Mouse (Mus musculus) heart, embryonic 15.5 days (tissue): ENCODE measurements at regions not wholly inside any gene's neighbourhood (a gene's known extent, or its start where the extent isn't known, plus 50 kb on each side); places are given as distances from the start of the nearest gene placed in this dataset.

Experiments used
- ATAC-seq: fragments of 200-750 bp; cut with Nextera tagmentation; replicated peaks from 2 replicates; pipeline ENCODE4 v1.8.0; 2017; ENCODE audit warnings: low read depth, moderate TSS enrichment; ENCODE audit not compliant: insufficient number of reproducible peaks, insufficient read depth, low FRiP score
- H3K27ac ChIP-seq: fragments of 300-500 bp; sonication (generic); 2 replicates; pipeline ENCODE4 v1.5.1; 2015; ENCODE audit warnings: mild to moderate bottlenecking, inconsistent platforms
- H3K27me3 ChIP-seq: fragments of 300-500 bp; sonication (generic); 2 replicates; pipeline ENCODE4 v1.6.1; 2015; ENCODE audit warnings: inconsistent platforms
- H3K36me3 ChIP-seq: fragments of 300-500 bp; sonication (generic); 2 replicates; pipeline ENCODE4 v1.6.1; 2015; ENCODE audit warnings: mild to moderate bottlenecking, inconsistent platforms
- H3K4me1 ChIP-seq: fragments of 300-500 bp; sonication (generic); replicated peaks from 2 replicates; pipeline ENCODE4 v1.6.1; 2015; ENCODE audit warnings: inconsistent platforms
- H3K4me2 ChIP-seq: fragments of 300-500 bp; sonication (generic); 2 replicates; pipeline ENCODE4 v1.6.1; 2015; ENCODE audit warnings: inconsistent platforms, mild to moderate bottlenecking, moderate library complexity
- H3K4me3 ChIP-seq: fragments of 300-500 bp; sonication (generic); 2 replicates; pipeline ENCODE4 v1.5.1; 2015; ENCODE audit warnings: mild to moderate bottlenecking, inconsistent platforms
- H3K9ac ChIP-seq: fragments of 300-500 bp; sonication (generic); 2 replicates; pipeline ENCODE4 v1.6.1; 2015; ENCODE audit warnings: mild to moderate bottlenecking, inconsistent platforms
- H3K9me3 ChIP-seq: fragments of 300-500 bp; sonication (generic); replicated peaks from 2 replicates; pipeline ENCODE4 v1.6.1; 2016; ENCODE audit warnings: inconsistent platforms
- WGBS: fragments of 180-500 bp; shearing (Covaris S2); methylation state at CpG from one replicate; pipeline ENCODE4 v1.1.7; 2015; ENCODE audit warnings: mixed read lengths; 5-methylcytosine and 5-hydroxymethylcytosine counted together

DNA sequence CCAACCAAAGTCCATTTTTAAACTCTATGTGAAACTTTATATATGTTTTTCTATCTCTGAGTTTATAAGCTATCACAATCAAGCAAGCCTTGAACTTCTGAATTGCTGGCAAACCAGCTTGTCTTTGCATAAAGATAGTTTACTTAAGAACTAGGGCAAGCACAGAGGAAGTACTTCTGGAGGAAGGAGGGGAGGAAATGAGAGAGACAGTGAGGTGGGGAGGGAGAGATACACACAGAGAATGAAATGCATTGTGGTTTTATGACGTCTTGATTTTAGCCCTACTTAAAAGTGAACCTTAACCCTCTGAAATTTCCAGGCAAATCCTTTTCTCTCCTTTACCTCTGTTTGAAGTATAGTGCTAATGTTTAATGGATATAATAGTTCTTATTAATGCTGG lies 421.0 kb downstream of the Hs3st1 start:
- WGBS = 46% methylated on average over 1 of the region's 1 CpGs
- Histone ChIP-seq H3K27ac (no peak overlapping the region), H3K9ac (no peak overlapping the region), H3K4me1 (no peaks in the 10 kb centered on the region), H3K36me3 (no peaks in the 10 kb centered on the region), H3K4me3 (no peak overlapping the region), H3K27me3 (no peaks in the 10 kb centered on the region), H3K4me2 (no peak overlapping the region), H3K9me3 (no peaks in the 10 kb centered on the region)
- no peak for ATAC-seq

DNA sequence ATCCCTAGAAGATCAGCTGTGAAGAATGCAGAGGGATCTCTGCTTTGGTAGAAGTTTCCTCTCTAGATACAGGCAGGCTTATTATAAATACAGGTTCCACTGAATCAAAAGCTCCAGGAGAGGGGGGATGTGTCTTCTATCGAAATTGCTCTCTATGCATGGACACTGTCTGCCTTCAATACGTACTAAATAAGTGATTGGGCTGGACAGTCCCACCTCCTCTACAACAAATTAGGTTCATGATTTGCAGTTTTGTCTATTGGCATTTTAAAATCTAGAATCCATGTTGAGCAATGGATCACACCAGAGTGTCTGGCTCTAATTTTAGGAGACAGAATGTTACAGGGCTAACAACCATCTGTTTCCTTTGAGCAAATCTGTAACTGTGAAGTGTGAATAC lies 429.9 kb downstream of the Hs3st1 start:
- H3K9ac ChIP-seq = no peak overlapping the region
- no peak overlapping the region for H3K27ac ChIP-seq
- no peak overlapping the region for H3K4me3 ChIP-seq
- no peak overlapping the region for H3K4me2 ChIP-seq
- ATAC-seq = no peak
- 68% methylated on average over 2 of the region's 2 CpGs for WGBS
- no peaks in the 10 kb centered on the region for H3K36me3 ChIP-seq
- H3K9me3 ChIP-seq = no peaks in the 10 kb centered on the region
- no peaks in the 10 kb centered on the region for H3K4me1 ChIP-seq
- H3K27me3 ChIP-seq = no peaks in the 10 kb centered on the region

- ATAC-seq = no peak
- H3K4me2 ChIP-seq = no peak overlapping the region
- H3K27ac ChIP-seq = no peak overlapping the region
- H3K4me3 ChIP-seq = no peak overlapping the region
- no peak overlapping the region for H3K9ac ChIP-seq
- H3K9me3 ChIP-seq = no peaks in the 10 kb centered on the region
- 39% methylated on average over 3 of the region's 3 CpGs for WGBS
- no peaks in the 10 kb centered on the region for H3K27me3 ChIP-seq
- H3K36me3 ChIP-seq = no peaks in the 10 kb centered on the region
- H3K4me1 ChIP-seq = no peaks in the 10 kb centered on the region
Observed at GRCm38 (mm10) chr5:39316478-39316877, 438.8 kb downstream of the Hs3st1 start.

DNA sequence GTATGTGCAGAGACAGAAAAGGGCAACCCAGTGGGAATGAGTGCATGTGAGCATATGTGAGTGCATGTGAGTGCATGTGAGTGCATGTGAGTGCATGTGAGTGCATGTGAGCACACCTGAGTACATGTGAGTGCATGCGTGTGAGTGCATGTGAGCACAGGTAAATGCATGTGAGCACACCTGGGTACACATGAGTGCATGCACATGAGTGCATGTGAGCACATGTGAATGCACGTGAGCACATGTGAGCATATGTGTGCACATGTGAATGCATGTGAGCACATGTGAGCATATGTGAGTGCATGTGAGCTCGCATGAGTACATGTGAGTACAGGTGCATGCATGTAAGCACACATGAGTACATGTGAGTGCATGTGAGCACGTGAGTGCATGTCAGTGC lies 434.6 kb upstream of the Clnk start:
- no peak for ATAC-seq
- no peaks in the 10 kb centered on the region for H3K36me3 ChIP-seq
- 82% methylated on average over 4 of the region's 4 CpGs for WGBS
- H3K9me3 ChIP-seq = no peaks in the 10 kb centered on the region
- no peak overlapping the region for H3K9ac ChIP-seq
- H3K27ac ChIP-seq = no peak overlapping the region
- H3K27me3 ChIP-seq = no peaks in the 10 kb centered on the region
- H3K4me2 ChIP-seq = no peak overlapping the region
- no peaks in the 10 kb centered on the region for H3K4me1 ChIP-seq
- H3K4me3 ChIP-seq = no peak overlapping the region

GRCm38 (mm10) chr5:39305794-39306193 lies 429.2 kb upstream of the Clnk start:
- no peaks in the 10 kb centered on the region for H3K36me3 ChIP-seq
- no peak for ATAC-seq
- H3K4me2 ChIP-seq = no peak overlapping the region
- WGBS = 59% methylated on average over 2 of the region's 2 CpGs
- H3K9me3 ChIP-seq = no peaks in the 10 kb centered on the region
- no peaks in the 10 kb centered on the region for H3K4me1 ChIP-seq
- H3K4me3 ChIP-seq = no peak overlapping the region
- H3K9ac ChIP-seq = no peak overlapping the region
- no peak overlapping the region for H3K27ac ChIP-seq
- no peaks in the 10 kb centered on the region for H3K27me3 ChIP-seq

DNA sequence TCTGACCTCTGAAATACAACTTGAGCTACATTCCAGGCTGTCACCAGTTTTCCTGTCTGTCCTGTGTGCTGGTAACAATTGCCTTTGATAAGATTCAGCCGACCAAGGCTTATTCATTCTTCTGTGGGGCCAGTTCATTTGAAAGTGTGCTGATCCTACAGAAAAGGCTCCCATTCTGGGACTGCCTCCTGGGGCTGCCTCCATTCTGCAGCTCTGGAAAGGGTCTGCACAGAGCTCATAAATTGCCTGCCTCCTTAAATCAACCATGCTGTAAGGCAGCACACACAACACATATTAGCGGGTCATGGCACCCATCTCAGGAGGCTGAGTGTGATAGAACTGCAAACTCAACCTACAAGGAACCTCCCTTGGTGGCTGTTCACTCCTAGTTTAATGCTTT lies 416.2 kb upstream of the Clnk start:
- no peak overlapping the region for H3K9ac ChIP-seq
- no peak overlapping the region for H3K27ac ChIP-seq
- no peaks in the 10 kb centered on the region for H3K9me3 ChIP-seq
- H3K27me3 ChIP-seq = no peaks in the 10 kb centered on the region
- 38% methylated on average over 2 of the region's 2 CpGs for WGBS
- no peak overlapping the region for H3K4me2 ChIP-seq
- no peak for ATAC-seq
- peaks cover 5% of the 10 kb centered on the region for H3K4me1 ChIP-seq
- H3K4me3 ChIP-seq = no peak overlapping the region
- no peaks in the 10 kb centered on the region for H3K36me3 ChIP-seq

DNA sequence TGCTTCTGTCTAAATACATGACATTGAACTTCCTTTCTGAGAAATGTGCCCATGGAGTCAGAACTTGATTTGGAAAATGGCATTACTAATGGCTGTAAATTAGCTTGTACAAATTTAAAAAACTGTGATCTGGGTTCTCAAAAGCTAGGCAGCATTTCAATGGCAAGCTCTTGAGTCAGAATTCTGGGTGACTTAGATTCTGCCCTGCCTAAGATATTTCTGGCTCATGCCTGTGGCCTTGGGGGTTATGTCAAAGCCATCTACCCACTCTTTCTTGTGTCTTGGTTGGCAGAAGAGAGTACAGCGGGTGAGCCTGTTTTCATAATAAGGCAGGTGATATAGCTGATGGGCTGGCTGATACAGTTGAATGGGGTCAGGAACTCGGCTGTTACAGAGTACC lies 404.4 kb upstream of the Clnk start:
- Histone ChIP-seq H3K9me3 (no peaks in the 10 kb centered on the region), H3K27me3 (no peaks in the 10 kb centered on the region), H3K4me3 (no peak overlapping the region), H3K9ac (no peak overlapping the region), H3K27ac (no peak overlapping the region), H3K4me2 (no peak overlapping the region), H3K4me1 (no peaks in the 10 kb centered on the region), H3K36me3 (no peaks in the 10 kb centered on the region)
- 67% methylated on average over 2 of the region's 2 CpGs for WGBS
- no peak for ATAC-seq

DNA sequence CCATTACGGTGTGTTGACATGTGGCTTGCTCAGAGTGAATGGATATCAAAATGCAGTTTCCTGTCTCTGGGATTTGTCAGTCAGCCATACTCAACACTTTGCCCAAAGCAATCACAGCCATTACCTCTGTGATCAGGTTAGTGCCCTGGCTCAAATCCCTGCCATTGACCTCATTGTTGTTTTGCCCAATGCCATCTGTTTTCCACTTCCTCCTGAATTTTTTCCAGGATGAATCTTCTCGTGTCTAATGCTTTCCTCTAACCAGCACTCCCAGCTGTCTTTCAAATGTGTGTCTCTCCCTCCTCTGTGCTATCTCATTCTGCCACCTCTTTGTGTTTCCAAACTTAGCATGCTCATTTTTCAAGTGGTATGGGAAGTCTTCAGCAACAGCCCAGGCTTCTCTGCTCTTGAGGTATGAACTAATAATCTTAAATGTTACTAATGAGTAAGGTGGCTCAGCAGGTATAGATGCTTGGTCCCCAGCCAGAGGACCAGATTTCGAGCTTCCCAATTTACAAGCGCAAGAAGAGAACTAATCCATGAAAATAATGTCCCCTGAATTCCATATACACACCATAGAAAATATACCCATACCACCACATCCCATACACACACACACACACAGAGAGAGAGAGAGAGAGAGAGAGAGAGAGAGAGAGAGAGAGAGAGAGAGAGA lies 397.2 kb upstream of the Clnk start:
- WGBS = 47% methylated on average over 4 of the region's 4 CpGs
- no peaks in the 10 kb centered on the region for H3K36me3 ChIP-seq
- H3K27ac ChIP-seq = no peak overlapping the region
- no peak for ATAC-seq
- peaks cover 8% of the 10 kb centered on the region; the same call in 1 of the 2 replicates for H3K4me1 ChIP-seq
- no peaks in the 10 kb centered on the region for H3K9me3 ChIP-seq
- H3K4me2 ChIP-seq = no peak overlapping the region
- no peak overlapping the region for H3K9ac ChIP-seq
- no peaks in the 10 kb centered on the region for H3K27me3 ChIP-seq
- no peak overlapping the region for H3K4me3 ChIP-seq

DNA sequence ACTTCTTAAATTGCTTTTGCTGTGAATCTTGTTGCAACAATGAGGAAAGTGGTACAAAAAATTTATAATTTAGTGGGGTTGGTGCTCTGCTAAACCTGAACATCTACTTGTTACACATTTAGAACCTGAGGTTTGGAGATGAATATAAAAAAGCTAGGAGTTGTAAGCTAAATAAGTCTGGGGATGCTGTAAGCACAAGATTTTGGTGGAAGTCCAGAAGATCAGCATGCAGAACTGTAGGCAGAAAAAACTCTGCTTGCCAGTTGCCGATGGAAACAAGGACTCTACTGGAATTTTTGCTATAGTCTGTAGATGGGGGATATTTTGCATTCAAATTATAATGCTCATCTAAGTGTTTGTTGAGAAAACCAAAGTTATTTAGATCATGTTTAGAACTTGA lies 390.5 kb upstream of the Clnk start:
- Histone ChIP-seq H3K4me3 (no peak overlapping the region), H3K9me3 (no peaks in the 10 kb centered on the region), H3K9ac (no peak overlapping the region), H3K27ac (no peak overlapping the region), H3K27me3 (no peaks in the 10 kb centered on the region), H3K4me1 (no peaks in the 10 kb centered on the region), H3K36me3 (no peaks in the 10 kb centered on the region), H3K4me2 (no peak overlapping the region)
- WGBS = 85% methylated on average over 1 of the region's 1 CpGs
- ATAC-seq = no peak

GRCm38 (mm10) chr5:39260721-39261190 lies 384.1 kb upstream of the Clnk start:
- Histone ChIP-seq H3K27me3 (no peaks in the 10 kb centered on the region), H3K4me1 (no peaks in the 10 kb centered on the region), H3K4me3 (no peak overlapping the region), H3K9me3 (no peaks in the 10 kb centered on the region), H3K36me3 (no peaks in the 10 kb centered on the region), H3K9ac (no peak overlapping the region), H3K4me2 (no peak overlapping the region), H3K27ac (no peak overlapping the region)
- 58% methylated on average over 1 of the region's 1 CpGs for WGBS
- ATAC-seq = no peak

DNA sequence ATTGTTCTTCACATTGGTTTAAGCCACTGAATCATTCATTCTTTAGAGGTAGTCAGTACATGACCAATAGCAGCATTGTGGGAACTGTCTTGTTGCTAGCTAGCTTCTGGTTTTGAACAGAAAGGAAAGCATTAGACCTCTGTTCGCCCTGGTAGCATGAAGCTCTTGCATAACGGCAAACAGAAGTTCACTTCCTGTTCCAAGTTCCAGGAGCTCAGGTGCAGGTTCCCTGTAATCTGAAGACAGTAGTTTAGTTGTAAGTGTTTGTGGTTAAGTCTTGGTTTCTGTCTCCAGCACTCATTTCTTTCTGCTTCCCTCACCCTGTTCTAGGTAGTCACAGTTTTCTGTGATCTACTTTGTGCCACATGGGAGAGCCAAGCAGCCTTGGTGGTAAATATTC lies 381.1 kb upstream of the Clnk start:
- Histone ChIP-seq H3K9me3 (no peaks in the 10 kb centered on the region), H3K27ac (no peak overlapping the region), H3K4me2 (no peak overlapping the region), H3K9ac (no peak overlapping the region), H3K4me1 (no peaks in the 10 kb centered on the region), H3K27me3 (no peaks in the 10 kb centered on the region), H3K4me3 (no peak overlapping the region), H3K36me3 (no peaks in the 10 kb centered on the region)
- no peak for ATAC-seq
- WGBS = 79% methylated on average over 2 of the region's 2 CpGs

GRCm38 (mm10) chr5:39252206-39252605 lies 375.6 kb upstream of the Clnk start:
- WGBS = 33% methylated on average over 3 of the region's 3 CpGs
- Histone ChIP-seq H3K9ac (no peak overlapping the region), H3K27me3 (no peaks in the 10 kb centered on the region), H3K4me1 (no peaks in the 10 kb centered on the region), H3K27ac (no peak overlapping the region), H3K36me3 (no peaks in the 10 kb centered on the region), H3K4me3 (no peak overlapping the region), H3K4me2 (no peak overlapping the region), H3K9me3 (no peaks in the 10 kb centered on the region)
- ATAC-seq = no peak
